In the genomic region with DNA sequence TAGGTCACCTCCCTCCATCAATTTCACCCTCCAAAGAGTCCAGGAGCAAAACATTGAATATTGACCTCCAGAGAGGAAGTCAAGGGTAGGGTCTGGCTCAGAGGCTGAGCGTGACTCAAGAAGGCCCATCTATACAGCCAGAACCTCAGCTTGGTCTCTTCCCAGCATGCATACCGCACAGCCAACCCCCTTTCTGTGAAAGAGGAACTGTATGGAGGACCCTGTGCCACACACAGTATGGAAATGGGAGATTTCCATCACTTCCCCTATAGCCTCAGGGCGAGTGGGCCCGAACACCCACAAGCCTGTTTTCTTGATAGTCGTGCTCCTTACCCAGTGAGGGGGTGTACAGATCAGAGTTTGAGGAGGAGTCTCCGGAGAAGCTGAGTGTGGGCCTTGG, we compare ENCODE assay signal across 26 mouse cellular contexts. TPM values are rescaled to one million over a fixed set of nuclear protein-coding genes. Genes with fewer than 3 reads are reported as not detected.
DNase-seq lines count a peak whose midpoint lies in the region; ATAC-seq and TF ChIP-seq lines count a peak whose summit lies in the region.
"Had no signal": no experiment of that assay in that cellular context is flagged by ENCODE, and none has a peak within 500 bp of the region (broad histone marks: within the 10 kb centered on the region; RNA-seq: fewer than 3 reads in every experiment).

No protein-coding gene starts in this region.

- peak overlapping the region; percentile 46 for H3K27ac ChIP-seq in MEL (ENCODE audit: control insufficient read depth, low read depth, low read length)
- H3K27ac ChIP-seq: forebrain, embryonic 10.5 days; forebrain, embryonic 13.5 days; heart, adult 2 months; heart, embryonic 10.5 days; heart, embryonic 13.5 days; hindbrain, embryonic 14.5 days; hindbrain, postnatal 0 days had no signal

- TF ChIP-seq RAD21 in MEL (IDR thresholded peaks at IDR 0.05; ENCODE audit: low read depth, low read length) = no peak

- H3K4me3 ChIP-seq in MEL (ENCODE audit: control insufficient read depth in 1 of 2, insufficient read depth in 1 of 2, low read depth in 2 of 2, low read length in 2 of 2) = no peak overlapping the region
- H3K4me3 ChIP-seq: forebrain, embryonic 10.5 days; forebrain, embryonic 13.5 days; heart, adult 2 months; heart, embryonic 10.5 days; heart, embryonic 13.5 days had no signal

- TF ChIP-seq POLR2A in MEL (IDR thresholded peaks at IDR 0.05; ENCODE audit: control insufficient read depth in 1 of 2, insufficient read depth in 1 of 2, low read depth in 1 of 2, low read length in 2 of 2, poor library complexity in 1 of 2) = no peak; a peak in 1 of 4 replicates

- peaks cover 22 to 29% of the 10 kb centered on the region in 2 experiments for H3K4me1 ChIP-seq in MEL (ENCODE audit: control insufficient read depth in 1 of 2, insufficient read depth in 2 of 2, low read length in 2 of 2)
- H3K4me1 ChIP-seq: forebrain, embryonic 10.5 days; forebrain, embryonic 13.5 days had no signal

- DNase-seq in MEL (ENCODE audit: low read depth, low spot score) = peak; percentile 89
- DNase-seq in MEL-GATA-1-ER (ENCODE audit: extremely low read depth, low read depth) = peak; percentile 93
- DNase-seq in adrenal gland, adult 18-20 months (ENCODE audit: low spot score in 2 of 2) = no peak
- no peak for DNase-seq in right cerebral cortex, postnatal 10 days (ENCODE audit: low spot score in 2 of 2)
- no peak for DNase-seq in cerebellum, adult 11 months
- DNase-seq: adrenal gland, postnatal 10 days; adrenal gland, postnatal 36 days; cerebellum, adult 2 months; cerebellum, adult 9-11 months; cerebellum, postnatal 36 days; gastrocnemius, postnatal 25 days; heart, adult 2 months; heart, postnatal 14 days; heart, postnatal 4 days; kidney, adult 11 months had no signal

- TF ChIP-seq CTCF in MEL (IDR thresholded peaks at IDR 0.05 in 2 of 3, conservative IDR thresholded peaks at IDR 0.05 in 1 of 3; ENCODE audit: control insufficient read depth in 1 of 3, insufficient read depth in 1 of 3, low read depth in 2 of 3, low read length in 3 of 3, poor library complexity in 1 of 3, severe bottlenecking in 1 of 3) = no peak

- H3K79me2 ChIP-seq in MEL (ENCODE audit: control insufficient read depth, insufficient read depth, low read length, poor library complexity) = no peaks in the 10 kb centered on the region

- H3K36me3 ChIP-seq in MEL (ENCODE audit: control insufficient read depth in 1 of 2, insufficient read depth in 2 of 2, low read length in 2 of 2) = peaks cover 17 to 21% of the 10 kb centered on the region in 2 experiments
- H3K36me3 ChIP-seq: forebrain, embryonic 10.5 days; heart, embryonic 13.5 days had no signal

- peak; percentile 83 for ATAC-seq in granulocyte monocyte progenitor cell, adult 5-6 weeks (replicated peaks; ENCODE audit: poor library complexity, severe bottlenecking)
- ATAC-seq: CD4-positive, CD25-positive, alpha-beta regulatory T cell, adult 4 months; forebrain, embryonic 13.5 days; forebrain, embryonic 16.5 days; hindbrain, postnatal 0 days; inflammation-experienced regulatory T-cells, adult 6 months; Patski had no signal

- H3K9ac ChIP-seq in MEL (ENCODE audit: control insufficient read depth, low read depth, low read length, poor library complexity, severe bottlenecking) = no peak overlapping the region
- H3K9ac ChIP-seq: forebrain, embryonic 13.5 days; heart, embryonic 13.5 days; hindbrain, embryonic 14.5 days had no signal

- peak; percentile 47 to 80; a peak in 3 of 4 replicates for TF ChIP-seq EP300 in MEL (IDR thresholded peaks at IDR 0.05; ENCODE audit: low read depth in 1 of 2, low read length in 2 of 2)

- H3K9me3 ChIP-seq in MEL (replicated peaks; ENCODE audit: insufficient read depth, low read length) = no peaks in the 10 kb centered on the region

- no peaks in the 10 kb centered on the region for H3K27me3 ChIP-seq in MEL (ENCODE audit: control insufficient read depth in 1 of 2, insufficient read depth in 2 of 2, low read length in 2 of 2)
- H3K27me3 ChIP-seq: forebrain, embryonic 13.5 days; Patski had no signal

TF ChIP-seq in MEL, 35 proteins besides CTCF, POLR2A, EP300 and RAD21:
- TF ChIP-seq ZMIZ1 (IDR thresholded peaks at IDR 0.05; ENCODE audit: low read depth, low read length) (no peak), ETS1 (IDR thresholded peaks at IDR 0.05; ENCODE audit: low read depth, low read length) (peak; percentile 63), ZNF384 (IDR thresholded peaks at IDR 0.05; ENCODE audit: low read depth, low read length) (no peak), MYB (IDR thresholded peaks at IDR 0.05; ENCODE audit: low read depth, low read length) (no peak; the same call in 1 of the 2 replicates), TAL1 (IDR thresholded peaks at IDR 0.05; ENCODE audit: low read length) (peak; percentile 34; the same call in 1 of the 2 replicates), MAZ (IDR thresholded peaks at IDR 0.05; ENCODE audit: low read depth, low read length) (no peak), CHD1 (IDR thresholded peaks at IDR 0.05; ENCODE audit: low read depth, low read length) (no peak), TBP (IDR thresholded peaks at IDR 0.05; ENCODE audit: low read depth, low read length) (no peak), MAFK (IDR thresholded peaks at IDR 0.05; ENCODE audit: borderline replicate concordance, low read depth, low read length) (no peak), GATA1 (IDR thresholded peaks at IDR 0.05; ENCODE audit: low read depth, low read length) (peak; percentile 17; the same call in 1 of the 2 replicates), NELFE (IDR thresholded peaks at IDR 0.05; ENCODE audit: low read depth, low read length) (peak; percentile 21; the same call in 1 of the 2 replicates), MYC (IDR thresholded peaks at IDR 0.05; ENCODE audit: low read depth, low read length) (peak; percentile 43; the same call in 1 of the 2 replicates), POLR2AphosphoS2 (IDR thresholded peaks at IDR 0.05; ENCODE audit: low read length) (peak; percentile 26; the same call in 1 of the 2 replicates), SMC3 (IDR thresholded peaks at IDR 0.05; ENCODE audit: low read depth, low read length) (no peak), ZC3H11A (IDR thresholded peaks at IDR 0.05; ENCODE audit: low read depth, low read length) (no peak), RCOR1 (IDR thresholded peaks at IDR 0.05; ENCODE audit: low read depth, low read length) (peak; percentile 61), MAX (IDR thresholded peaks at IDR 0.05; ENCODE audit: low read length) (peak; percentile 71), HCFC1 (IDR thresholded peaks at IDR 0.05; ENCODE audit: low read depth, low read length) (peak; percentile 59), USF1 (IDR thresholded peaks at IDR 0.05; ENCODE audit: low read depth, low read length) (0 out of 2 replicates have a peak, but pooled peaks have one; percentile 3), MXI1 (IDR thresholded peaks at IDR 0.05; ENCODE audit: low read depth, low read length) (0 out of 2 replicates have a peak, but pooled peaks have one; percentile 48), TCF12 (IDR thresholded peaks at IDR 0.05; ENCODE audit: low read depth, low read length) (peak; percentile 60; the same call in 1 of the 2 replicates)

RNA-seq across cellular contexts. Expression of a gene that starts 24.7 kb away (rescaled TPM):
- total RNA-seq in MEL (2012; rRNA removed) = 100 and 102 TPM in 2 replicates
- 100 to 1,000 TPM in 1 of 2 experiments, not detected in 1; 389 TPM for polyA plus RNA-seq in MEL (2012; ENCODE audit: insufficient read depth in 1 of 2, insufficient read length in 2 of 2, low read depth in 1 of 2, low replicate concordance in 2 of 2, missing spikeins in 1 of 2)
- 33.3 and 52.1 TPM in 2 replicates for total RNA-seq in granulocyte monocyte progenitor cell, adult 5-6 weeks (2014; fragmentation: Nextera tagmentation)
- total RNA-seq in granulocyte monocyte progenitor cell, adult 5-6 weeks (2017) = 3.5 and 6.1 TPM in 2 replicates
- 10 to 100 TPM; 29.7 to 55.2 TPM for total RNA-seq in adrenal gland, adult 18-20 months (2021)

RNA-seq across cellular contexts. Expression of a gene that starts 41.4 kb away (rescaled TPM):
- 0.54 and 0.69 TPM in 2 replicates for total RNA-seq in MEL (2012; rRNA removed)
- 1 to 10 TPM in 1 of 2 experiments, not detected in 1; 1.9 TPM for polyA plus RNA-seq in MEL (2012; ENCODE audit: insufficient read depth in 1 of 2, insufficient read length in 2 of 2, low read depth in 1 of 2, low replicate concordance in 2 of 2, missing spikeins in 1 of 2)
- total RNA-seq in granulocyte monocyte progenitor cell, adult 5-6 weeks (2014; fragmentation: Nextera tagmentation) = 12.9 and 25.6 TPM in 2 replicates
- total RNA-seq in granulocyte monocyte progenitor cell, adult 5-6 weeks (2017) = 2.3 and 2.5 TPM in 2 replicates
- 10 to 100 TPM in 1 of 2 experiments, 1 to 10 TPM in 1; 6.3 to 21.2 TPM for total RNA-seq in adrenal gland, adult 18-20 months (2021)
- polyA plus RNA-seq: forebrain, embryonic 13.5 days; forebrain, embryonic 16.5 days had no signal

Comparison
In these comparisons a context has a peak if more than half of its experiments do, and no peak if none do; other contexts are left out.
1. DNase-seq: peak in MEL (single experiment) and MEL-GATA-1-ER (single experiment); none in adrenal gland, adult 18-20 months (0 of 2), right cerebral cortex, postnatal 10 days (0 of 2) and cerebellum, adult 11 months (single experiment).